Mouse (Mus musculus) small intestine, adult 2 months (tissue): Measurements from ENCODE around the gene Insm1.

Experiments used
- CTCF ChIP-seq: fragments of 200-500 bp; IDR thresholded peaks from 2 replicates; pipeline ENCODE4 v1.5.1; 2012; ENCODE audit warnings: low read depth, mild to moderate bottlenecking, control low read depth, inconsistent platforms, low read length, moderate library complexity, mixed read lengths; ENCODE audit not compliant: insufficient replicate concordance, insufficient read length; ENCODE audit errors: extremely low read depth
- POLR2A ChIP-seq: fragments of 200-500 bp; IDR thresholded peaks from 2 replicates; pipeline ENCODE4 v1.6.1; 2012; ENCODE audit warnings: low read depth, mild to moderate bottlenecking, control low read depth, inconsistent platforms, low read length, moderate library complexity

DNA sequence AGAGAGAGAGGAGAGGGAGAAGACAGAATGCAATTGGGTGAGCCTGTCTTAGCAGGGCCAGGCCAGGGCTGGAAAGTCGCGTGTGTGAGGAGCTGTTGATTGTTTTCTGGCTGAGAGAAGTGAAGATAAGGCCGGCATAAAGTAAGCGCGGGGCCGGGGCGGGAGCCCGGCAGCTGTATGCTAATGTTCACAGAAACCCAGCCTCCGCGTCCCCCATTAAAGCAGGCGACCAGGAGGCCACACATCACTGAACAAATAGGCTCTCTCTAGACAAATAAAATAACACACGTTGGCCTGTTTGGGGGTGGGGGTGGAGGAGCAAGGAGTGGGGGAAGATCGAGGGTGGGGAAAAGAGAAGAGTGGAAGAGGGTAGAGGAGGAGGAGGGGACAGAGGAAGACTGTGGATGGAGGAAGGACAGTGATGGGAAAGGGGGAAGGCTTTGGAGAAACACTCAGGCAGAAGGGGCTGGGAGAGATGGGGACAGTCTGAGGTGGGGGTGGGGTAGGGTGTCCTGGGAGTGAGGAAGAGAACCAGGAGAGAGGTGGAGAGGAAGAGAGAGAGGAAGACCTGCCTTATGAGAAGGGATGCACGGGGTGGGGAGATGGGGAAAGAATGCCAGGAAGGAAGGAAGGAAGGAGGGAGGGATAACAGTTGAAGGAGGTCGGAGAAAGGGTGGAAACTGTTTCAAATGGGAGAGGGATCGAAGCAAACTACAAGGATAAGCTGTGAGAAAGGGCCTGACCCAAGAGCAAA is 4.3 kb upstream of the Insm1 start:
- TF ChIP-seq CTCF (no peak), POLR2A (no peak)
